Mouse (Mus musculus) heart, postnatal 0 days (tissue): ENCODE data around the gene Plekhm2. TPM values are rescaled to one million over a fixed set of nuclear protein-coding genes. Genes with fewer than 3 reads are reported as not detected.
A peak's percentile ranks its signal among the peaks of the same experiment; 100 is the strongest.

Experiments
- ATAC-seq: fragments of 200-750 bp; cut with Nextera tagmentation; 2 replicates; pipeline ENCODE4 v1.8.0; 2017; ENCODE audit warnings: low read depth, moderate number of reproducible peaks, moderate library complexity; ENCODE audit not compliant: insufficient read depth
- DNase-seq: peaks from one replicate; pipeline ENCODE4 v3.0.0-alpha.2; 2016; ENCODE audit warnings: low spot score
- H3K27ac ChIP-seq: fragments of 300-500 bp; sonication (generic); 2 replicates; pipeline ENCODE4 v1.5.1; 2014; ENCODE audit warnings: low read depth, mild to moderate bottlenecking
- H3K27me3 ChIP-seq: fragments of 300-500 bp; sonication (generic); 2 replicates; pipeline ENCODE4 v1.6.1; 2014; ENCODE audit warnings: low read length, mixed read lengths; ENCODE audit not compliant: control insufficient read depth, insufficient read depth
- H3K36me3 ChIP-seq: fragments of 300-500 bp; sonication (generic); replicated peaks from 2 replicates; pipeline ENCODE4 v1.6.1; 2014; ENCODE audit warnings: low read length, mixed read lengths; ENCODE audit not compliant: control insufficient read depth, insufficient read depth
- H3K4me1 ChIP-seq: fragments of 300-500 bp; sonication (generic); 2 replicates; pipeline ENCODE4 v1.6.1; 2014; ENCODE audit warnings: antibody characterized with exemption; ENCODE audit not compliant: control insufficient read depth, insufficient read depth
- H3K4me2 ChIP-seq: fragments of 300-500 bp; sonication (generic); 2 replicates; pipeline ENCODE4 v1.6.1; 2014; ENCODE audit warnings: low read depth, mild to moderate bottlenecking, low read length, moderate library complexity
- H3K4me3 ChIP-seq: fragments of 300-500 bp; sonication (generic); 2 replicates; pipeline ENCODE4 v1.5.1; 2014; ENCODE audit warnings: low read depth, low read length
- H3K9ac ChIP-seq: fragments of 300-500 bp; sonication (generic); replicated peaks from 2 replicates; pipeline ENCODE4 v1.6.1; 2014; ENCODE audit warnings: low read depth, low read length, mixed read lengths
- H3K9me3 ChIP-seq: fragments of 300-500 bp; sonication (generic); replicated peaks from 2 replicates; pipeline ENCODE4 v1.6.1; 2016; ENCODE audit warnings: low read length; ENCODE audit not compliant: control insufficient read depth
- CTCF ChIP-seq: IDR thresholded peaks from 2 replicates; pipeline ENCODE4 v1.5.1; 2016; ENCODE audit warnings: antibody characterized with exemption, control low read depth, low read depth
- EP300 ChIP-seq: IDR thresholded peaks from 2 replicates; pipeline ENCODE4 v1.6.1; 2016; ENCODE audit warnings: antibody characterized with exemption, low read depth
- WGBS: fragments of 180-500 bp; shearing (Covaris S2); extraction: QIAGEN DNeasy Blood & Tissue Kit; methylation state at CpG from one replicate; pipeline ENCODE4 v1.1.7; 2014; 5-methylcytosine and 5-hydroxymethylcytosine counted together
- polyA plus RNA-seq: library from polyadenylated mRNA; unstranded; fragments of >200 nt; fragmentation: Nextera tagmentation; extraction: Ambion mirVana; gene quantifications from 2 replicates; pipeline ENCODE4 v1.2.1, GENCODE M21; 2015
- total RNA-seq: library from RNA; depleted of rRNA; stranded (reverse); fragments of >200 nt; gene quantifications from 2 replicates; pipeline ENCODE4 v1.2.3, GENCODE M21; 2014; ENCODE audit warnings: low replicate concordance

The Plekhm2 gene
- total and polyA plus RNA-seq, 2 experiments from 2014 or later, result 7.0 to 43.3 TPM

DNA sequence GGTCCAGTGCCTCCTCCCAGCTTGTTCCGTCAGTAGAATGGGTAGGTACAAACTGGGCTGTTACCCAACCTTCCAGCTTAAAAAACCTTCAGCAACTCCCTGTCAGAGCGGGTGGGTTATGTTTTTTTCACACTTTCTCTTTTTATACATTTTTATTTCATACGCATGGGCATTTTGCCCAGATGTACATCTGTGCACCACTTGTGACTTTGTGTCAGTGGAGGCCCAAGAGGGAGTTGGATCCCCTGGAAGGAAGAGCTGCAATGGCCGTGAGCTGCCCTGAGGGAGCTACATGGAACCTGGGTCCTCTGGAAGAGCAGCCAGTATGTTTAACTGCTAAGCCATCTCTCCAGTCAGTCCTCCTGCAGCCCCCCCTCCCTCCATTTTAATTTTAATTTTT is 6.7 kb upstream of the Plekhm2 start:
- WGBS, result 74% methylated on average over 4 of the region's 4 CpGs
- Histone ChIP-seq H3K4me2 (no peak overlapping the region), H3K9ac (no peak overlapping the region), H3K27ac (no peak overlapping the region), H3K4me1 (0 out of 2 replicates have a peak, but pooled peaks cover 5% of the 10 kb centered on the region), H3K27me3 (no peaks in the 10 kb centered on the region), H3K9me3 (no peaks in the 10 kb centered on the region), H3K4me3 (no peak overlapping the region), H3K36me3 (no peaks in the 10 kb centered on the region)
- TF ChIP-seq EP300 (no peak), CTCF (no peak)
- DNase-seq, result no peak
- no peak for ATAC-seq

DNA sequence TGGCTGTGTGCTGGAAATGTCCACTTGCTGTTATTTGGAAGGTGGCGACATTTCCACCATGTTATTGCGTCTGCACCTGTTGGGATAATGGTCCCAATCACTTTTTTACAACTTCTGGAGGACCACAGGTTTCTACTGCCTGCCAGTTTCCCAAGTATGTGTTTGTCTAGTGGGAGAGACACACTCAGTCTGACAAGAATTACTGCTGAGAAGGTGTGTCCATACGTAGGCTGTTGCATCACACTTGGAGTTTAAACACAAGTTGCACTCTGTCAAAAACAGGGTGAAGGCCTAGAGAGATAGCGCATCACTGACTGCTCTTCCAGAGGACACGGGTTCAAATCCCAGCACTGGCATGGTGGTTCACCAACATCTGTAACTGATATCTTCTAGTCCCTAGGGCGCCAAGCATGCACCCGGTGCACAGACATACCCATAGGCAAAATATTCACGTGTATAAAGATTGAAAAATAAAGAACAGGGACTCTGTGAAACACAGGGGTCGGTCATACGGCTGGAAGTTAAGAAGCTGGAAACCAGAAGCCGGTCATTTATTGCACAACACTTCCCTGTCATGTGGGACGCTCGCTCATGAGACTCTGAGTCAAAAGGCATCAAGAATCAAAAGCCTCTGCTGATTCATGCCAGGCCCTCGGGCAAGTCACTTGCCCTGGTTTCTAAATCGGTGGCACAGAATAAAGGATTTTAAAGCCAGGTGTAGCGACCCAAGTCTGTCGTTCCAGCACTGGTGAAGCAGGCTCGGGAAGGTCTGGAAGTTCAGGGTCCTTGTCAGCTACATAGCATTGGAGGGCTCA is 5.4 kb upstream of the Plekhm2 start:
- ATAC-seq, result no peak
- Histone ChIP-seq H3K9ac (no peak overlapping the region), H3K4me2 (no peak overlapping the region), H3K9me3 (no peaks in the 10 kb centered on the region), H3K36me3 (no peaks in the 10 kb centered on the region), H3K27me3 (no peaks in the 10 kb centered on the region), H3K4me1 (0 out of 2 replicates have a peak, but pooled peaks cover under 1% of the 10 kb centered on the region), H3K27ac (no peak overlapping the region), H3K4me3 (no peak overlapping the region)
- no peak for DNase-seq
- TF ChIP-seq CTCF (no peak), EP300 (no peak)
- 84% methylated on average over 18 of the region's 18 CpGs for WGBS

DNA sequence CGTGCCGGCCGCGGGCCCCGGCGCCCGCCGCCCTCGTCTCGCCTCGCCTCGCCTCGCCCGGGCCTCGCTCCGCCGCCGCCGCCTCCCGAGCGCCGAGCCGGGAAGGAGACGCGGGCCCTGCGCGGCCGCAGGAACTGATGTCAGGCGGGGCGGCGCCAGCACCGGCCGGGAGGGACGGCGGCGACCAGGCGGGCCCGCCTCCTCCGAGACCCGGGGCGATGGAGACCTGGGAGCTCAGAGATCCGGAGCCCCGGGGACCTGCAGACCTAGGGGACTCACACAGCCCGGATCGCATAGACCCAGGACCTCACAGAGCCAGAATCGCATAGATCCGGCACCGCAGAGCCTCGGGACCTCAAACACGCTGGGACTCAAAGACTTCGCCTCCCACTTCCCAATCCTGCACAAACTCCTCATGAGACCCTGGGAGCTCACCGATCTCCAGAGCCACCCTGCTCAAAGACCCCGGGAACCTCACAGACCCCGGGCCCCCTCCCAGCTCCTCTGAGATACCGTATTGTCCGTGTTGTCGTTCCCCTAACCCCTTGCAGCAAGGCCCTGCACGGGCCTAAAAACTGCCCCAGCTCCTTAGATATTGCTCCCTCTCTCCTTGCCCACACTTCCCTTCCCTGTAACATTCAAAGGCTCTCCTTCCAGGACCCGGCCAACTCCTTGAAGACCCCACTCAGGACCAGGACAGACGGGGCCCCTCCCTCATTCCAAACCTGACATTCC is 521 bp downstream of the Plekhm2 start:
- DNase-seq, result peak; percentile 74
- WGBS, result under 1% methylated on average over 59 of the region's 60 CpGs
- H3K9me3 ChIP-seq, result no peaks in the 10 kb centered on the region
- TF ChIP-seq EP300, result no peak
- peak overlapping the region; percentile 91 for H3K9ac ChIP-seq
- H3K27ac ChIP-seq, result peak overlapping the region; percentile 93
- H3K4me2 ChIP-seq, result peak overlapping the region; percentile 87
- peaks cover 14% of the 10 kb centered on the region; the same call in 1 of the 2 replicates for H3K4me1 ChIP-seq
- ATAC-seq, result peak; percentile 86
- peak overlapping the region; percentile 86 for H3K4me3 ChIP-seq
- H3K27me3 ChIP-seq, result no peaks in the 10 kb centered on the region
- peaks cover 19% of the 10 kb centered on the region for H3K36me3 ChIP-seq

DNA sequence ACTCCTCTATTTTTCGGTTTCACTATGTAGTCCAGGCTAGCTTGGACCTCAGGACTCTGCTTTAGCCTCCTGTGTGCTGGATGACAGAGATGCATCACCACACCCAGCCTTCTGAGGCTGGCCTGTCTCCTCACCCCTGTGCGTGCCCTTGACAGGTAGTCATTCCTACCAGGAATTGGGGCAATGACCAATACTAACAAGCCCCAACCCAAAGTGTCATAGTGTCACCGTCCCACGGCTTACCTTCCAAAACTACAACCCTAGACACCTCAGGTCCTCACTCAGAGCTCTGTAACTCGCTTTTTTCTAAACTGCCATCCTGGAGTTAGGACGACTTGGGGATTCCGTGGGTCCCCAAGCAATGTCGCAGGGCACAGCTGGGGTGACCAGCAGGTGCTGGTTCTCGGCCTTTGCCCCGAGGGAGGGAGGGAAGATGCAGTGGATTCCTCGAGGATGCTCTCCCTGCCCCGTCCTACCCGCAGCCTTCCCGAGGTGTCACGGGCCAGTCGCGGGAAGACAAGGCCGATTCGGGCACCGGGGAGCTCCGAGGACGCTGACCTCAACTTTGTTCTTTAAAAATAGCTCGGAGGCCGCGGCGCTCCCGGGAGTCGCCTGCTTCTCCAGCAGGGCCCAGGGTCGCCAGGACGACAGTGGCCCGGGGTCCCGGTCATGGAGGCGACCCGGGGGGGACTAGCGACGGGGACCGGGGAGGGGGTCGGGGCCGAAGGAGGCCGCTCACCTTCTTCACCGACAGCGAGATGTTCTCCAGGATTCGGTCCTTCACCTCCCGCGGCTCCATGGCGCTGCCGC is 1.4 kb downstream of the Plekhm2 start:
- Histone ChIP-seq H3K9ac (peak overlapping the region; percentile 91), H3K36me3 (peaks cover 25% of the 10 kb centered on the region), H3K4me2 (peak overlapping the region; percentile 87), H3K27ac (peak overlapping the region; percentile 93), H3K4me1 (peaks cover 14% of the 10 kb centered on the region; the same call in 1 of the 2 replicates), H3K27me3 (no peaks in the 10 kb centered on the region), H3K4me3 (peak overlapping the region; percentile 86), H3K9me3 (no peaks in the 10 kb centered on the region)
- TF ChIP-seq CTCF (no peak), EP300 (no peak)
- WGBS, result 3% methylated on average over 40 of the region's 47 CpGs
- ATAC-seq (peak; percentile 68; the same call in 1 of the 2 replicates), DNase-seq (no peak)

DNA sequence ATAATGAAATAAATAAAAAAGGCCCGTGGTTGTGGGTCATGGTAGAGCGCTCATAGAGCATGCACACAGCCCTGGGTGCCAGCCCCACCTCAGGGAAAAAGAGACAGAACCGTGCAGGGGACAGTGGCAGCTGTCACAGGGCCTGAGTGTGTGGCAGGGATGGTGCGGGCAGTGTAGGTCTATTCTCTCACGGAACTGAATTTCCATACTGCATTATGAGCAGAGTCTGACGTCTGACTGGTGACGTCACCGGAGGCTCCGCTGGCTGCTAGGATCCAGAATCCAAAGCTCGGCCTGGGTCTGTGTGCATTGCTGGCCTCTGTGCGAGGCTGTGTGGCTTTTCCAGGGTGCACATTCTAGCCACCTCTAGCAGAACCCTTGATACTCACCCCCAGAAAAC is 3.8 kb downstream of the Plekhm2 start:
- Histone ChIP-seq H3K4me3 (no peak overlapping the region), H3K9ac (no peak overlapping the region), H3K27ac (no peak overlapping the region), H3K36me3 (peaks cover 30% of the 10 kb centered on the region), H3K4me1 (peaks cover 24% of the 10 kb centered on the region; the same call in 1 of the 2 replicates), H3K27me3 (no peaks in the 10 kb centered on the region), H3K9me3 (no peaks in the 10 kb centered on the region), H3K4me2 (no peak overlapping the region)
- no peak for TF ChIP-seq CTCF
- TF ChIP-seq EP300, result no peak
- no peak for DNase-seq
- WGBS, result 91% methylated on average over 11 of the region's 11 CpGs
- no peak for ATAC-seq
